Mouse (Mus musculus) cortical plate, adult 2 months (tissue): ENCODE data around the gene H2-Oa.

Experiments used
- CTCF ChIP-seq: fragments of 200-500 bp; IDR thresholded peaks from 2 replicates; pipeline ENCODE4 v1.5.1; 2011; ENCODE audit warnings: mild to moderate bottlenecking, control low read depth, low read length; ENCODE audit not compliant: insufficient read depth; ENCODE audit errors: extremely low read depth
- POLR2A ChIP-seq: fragments of 200-500 bp; IDR thresholded peaks from 2 replicates; pipeline ENCODE4 v1.6.1; 2011; ENCODE audit warnings: mild to moderate bottlenecking, low read length, control low read depth; ENCODE audit not compliant: insufficient read depth; ENCODE audit errors: extremely low read depth

GRCm38 (mm10) chr17:34120180-34120723, 28.1 kb downstream of the H2-Oa start:
- TF ChIP-seq CTCF (no peak), POLR2A (peak; percentile 34; the same call in 1 of the 2 replicates)
